Mouse (Mus musculus) retina, adult 2 months (tissue): ENCODE data around the gene Plcd1.
A peak's percentile ranks its signal among the peaks of the same experiment; 100 is the strongest.

Experiments used
- DNase-seq: peaks from one replicate; pipeline ENCODE4 v3.0.0-alpha.2; 2012; ENCODE audit warnings: low read depth, low spot score

Gene Plcd1

GRCm38 (mm10) chr9:119093419-119094295, at the start of gene Plcd1:
Plcd1 (minus strand) TSS chr9:119093502.
- DNase-seq: no peak

GRCm38 (mm10) chr9:119142066-119142465, 48.8 kb upstream of the Plcd1 start:
- no peak for DNase-seq

- no peak for DNase-seq
These were observed 45.5 kb upstream of the Plcd1 start for GRCm38 (mm10) chr9:119138836-119139235.

GRCm38 (mm10) chr9:119130692-119131091, 37.4 kb upstream of the Plcd1 start:
- DNase-seq: no peak

GRCm38 (mm10) chr9:119128436-119129181, 35.3 kb upstream of the Plcd1 start:
- no peak for DNase-seq

GRCm38 (mm10) chr9:119122596-119123369, 29.5 kb upstream of the Plcd1 start:
- DNase-seq: no peak

GRCm38 (mm10) chr9:119120168-119120560, 26.9 kb upstream of the Plcd1 start:
- no peak for DNase-seq

GRCm38 (mm10) chr9:119119409-119120167, 26.3 kb upstream of the Plcd1 start:
- no peak for DNase-seq

- DNase-seq: no peak
These were observed 21.6 kb upstream of the Plcd1 start for GRCm38 (mm10) chr9:119114911-119115310.

- DNase-seq: no peak
These were observed 17.3 kb upstream of the Plcd1 start for GRCm38 (mm10) chr9:119110640-119111039.

GRCm38 (mm10) chr9:119109685-119110353, 16.5 kb upstream of the Plcd1 start:
- no peak for DNase-seq

GRCm38 (mm10) chr9:119107566-119107965, 14.3 kb upstream of the Plcd1 start:
- no peak for DNase-seq

- DNase-seq: no peak
These were observed 9.4 kb upstream of the Plcd1 start for GRCm38 (mm10) chr9:119102783-119103113.

- peak; percentile 32 for DNase-seq
These were observed 8.9 kb upstream of the Plcd1 start, which contains the start of gene Dlec1 for GRCm38 (mm10) chr9:119101992-119102782. Dlec1 (plus strand) TSS chr9:119102478.

GRCm38 (mm10) chr9:119100177-119100898, 7.0 kb upstream of the Plcd1 start:
- no peak for DNase-seq

GRCm38 (mm10) chr9:119094462-119095109, 1.3 kb upstream of the Plcd1 start:
- DNase-seq: no peak

- no peak for DNase-seq
These were observed 556 bp downstream of the Plcd1 start for GRCm38 (mm10) chr9:119092473-119093418.
